ENCODE assay signal across 9 mouse cellular contexts in genomic region chr10:45086637-45087036, GRCm38 (mm10). TPM values are rescaled to one million over a fixed set of nuclear protein-coding genes. Genes with fewer than 3 reads are reported as not detected.
DNase-seq lines count a peak whose midpoint lies in the region; ATAC-seq lines count a peak whose summit lies in the region.
"Had no signal": no experiment of that assay in that cellular context is flagged by ENCODE, and none has a peak within 500 bp of the region (broad histone marks: within the 10 kb centered on the region; RNA-seq: fewer than 3 reads in every experiment).

No protein-coding gene starts in this region.

- peaks cover 16% of the 10 kb centered on the region for H3K4me1 ChIP-seq in kidney, embryonic 15.5 days
- H3K4me1 ChIP-seq in limb, embryonic 10.5 days: peaks cover 59% of the 10 kb centered on the region
- H3K4me1 ChIP-seq in intestine, embryonic 15.5 days (replicated peaks): 0 out of 2 replicates have a peak, but pooled peaks cover 2% of the 10 kb centered on the region

- H3K27me3 ChIP-seq in kidney, embryonic 15.5 days: no peaks in the 10 kb centered on the region
- no peaks in the 10 kb centered on the region for H3K27me3 ChIP-seq in limb, embryonic 10.5 days (ENCODE audit: low read depth, poor library complexity, severe bottlenecking)
- H3K27me3 ChIP-seq in intestine, embryonic 15.5 days (replicated peaks): no peaks in the 10 kb centered on the region
- H3K27me3 ChIP-seq: embryonic facial prominence, embryonic 13.5 days had no signal

- H3K4me3 ChIP-seq in kidney, embryonic 15.5 days (replicated peaks): no peak overlapping the region
- no peak overlapping the region for H3K4me3 ChIP-seq in limb, embryonic 10.5 days
- H3K4me3 ChIP-seq in intestine, embryonic 15.5 days (replicated peaks): no peak overlapping the region
- H3K4me3 ChIP-seq: embryonic facial prominence, embryonic 13.5 days had no signal

- H3K36me3 ChIP-seq in kidney, embryonic 15.5 days: 0 out of 2 replicates have a peak, but pooled peaks cover 5% of the 10 kb centered on the region
- peaks cover 31% of the 10 kb centered on the region for H3K36me3 ChIP-seq in limb, embryonic 10.5 days
- no peaks in the 10 kb centered on the region for H3K36me3 ChIP-seq in intestine, embryonic 15.5 days

- no peak overlapping the region for H3K4me2 ChIP-seq in kidney, embryonic 15.5 days
- H3K4me2 ChIP-seq in intestine, embryonic 15.5 days (replicated peaks): no peak overlapping the region
- H3K4me2 ChIP-seq: embryonic facial prominence, embryonic 13.5 days had no signal

- peak; percentile 37 to 58 for DNase-seq in adrenal gland, adult (ENCODE audit: inconsistent age in 2 of 2, low spot score in 1 of 2)
- no peak for DNase-seq in adrenal gland, adult 8-10 months
- DNase-seq in kidney, adult 18-20 months: peak; percentile 19
- DNase-seq in A20 (ENCODE audit: low read depth, low spot score): peak; percentile 47
- peak; percentile 64 for DNase-seq in limb, embryonic 10.5 days (ENCODE audit: low spot score)
- peak; percentile 47 for DNase-seq in retina, postnatal 1 day

- no peaks in the 10 kb centered on the region for H3K9me3 ChIP-seq in kidney, embryonic 15.5 days (replicated peaks)
- H3K9me3 ChIP-seq in limb, embryonic 10.5 days (replicated peaks): no peaks in the 10 kb centered on the region
- H3K9me3 ChIP-seq in intestine, embryonic 15.5 days: no peaks in the 10 kb centered on the region
- H3K9me3 ChIP-seq: embryonic facial prominence, embryonic 13.5 days had no signal

- no peak for ATAC-seq in kidney, embryonic 15.5 days (replicated peaks; ENCODE audit: low FRiP score)
- ATAC-seq in intestine, embryonic 15.5 days: no peak

- no peak overlapping the region for H3K9ac ChIP-seq in kidney, embryonic 15.5 days
- no peak overlapping the region for H3K9ac ChIP-seq in intestine, embryonic 15.5 days
- H3K9ac ChIP-seq: embryonic facial prominence, embryonic 13.5 days had no signal

- no peak overlapping the region for H3K27ac ChIP-seq in kidney, embryonic 15.5 days
- H3K27ac ChIP-seq in limb, embryonic 10.5 days: no peak overlapping the region
- no peak overlapping the region for H3K27ac ChIP-seq in intestine, embryonic 15.5 days
- H3K27ac ChIP-seq: embryonic facial prominence, embryonic 13.5 days had no signal

- WGBS in kidney, embryonic 15.5 days: 53% methylated on average over 5 of the region's 5 CpGs
- WGBS in limb, embryonic 10.5 days: 41% methylated on average over 5 of the region's 5 CpGs
- WGBS in intestine, embryonic 15.5 days: 45% methylated on average over 5 of the region's 5 CpGs

RNA-seq across cellular contexts. Expression of gene Prep, which starts 19.6 kb away (rescaled TPM):
- total RNA-seq in adrenal gland, adult 8-10 months (2022): 10 to 100 TPM; 16.5 to 27.6 (median 19.4) TPM
- polyA plus RNA-seq in kidney, embryonic 15.5 days (2015; fragmentation: Nextera tagmentation; extraction: Ambion mirVana): 24.8 and 25.5 TPM in 2 replicates
- polyA plus RNA-seq in limb, embryonic 10.5 days (2016; fragmentation: Nextera tagmentation; extraction: Ambion mirVana): 41.1 and 42.7 TPM in 2 replicates
- 24.5 and 25.4 TPM in 2 replicates for polyA plus RNA-seq in intestine, embryonic 15.5 days (2015; fragmentation: Nextera tagmentation; extraction: Ambion mirVana)
